Mouse (Mus musculus) T-helper 1 cell (primary cell): ENCODE data around the gene Kcnq5.

Experiments used
- in situ Hi-C: fragments of 300-600 bp; cut with MboI, MseI; formaldehyde crosslinking; loops from one replicate; pipeline ENCODE4 v1.15.1; 2025; ENCODE audit warnings: high pct_unique_total_duplicates

Gene Kcnq5

GRCm38 (mm10) chr1:21961251-21962082 is at the start of gene Kcnq5:
Kcnq5 (minus strand) TSS chr1:21961942.
- in situ Hi-C loops, result loop anchor here (10.0 kb wide), 1 partner anchor 497 kb away; no protein-coding TSS in a partner anchor

GRCm38 (mm10) chr1:21979755-21980154 is 18.0 kb upstream of the Kcnq5 start:
- in situ Hi-C loops, result no loop called here

GRCm38 (mm10) chr1:21979292-21979691 is 17.6 kb upstream of the Kcnq5 start:
- in situ Hi-C loops, result no loop called here

- in situ Hi-C loops, result loop anchor here (5.0 kb wide), 1 partner anchor 557 kb away; no protein-coding TSS in a partner anchor
Observed at GRCm38 (mm10) chr1:21974040-21974439, 12.3 kb upstream of the Kcnq5 start.

DNA sequence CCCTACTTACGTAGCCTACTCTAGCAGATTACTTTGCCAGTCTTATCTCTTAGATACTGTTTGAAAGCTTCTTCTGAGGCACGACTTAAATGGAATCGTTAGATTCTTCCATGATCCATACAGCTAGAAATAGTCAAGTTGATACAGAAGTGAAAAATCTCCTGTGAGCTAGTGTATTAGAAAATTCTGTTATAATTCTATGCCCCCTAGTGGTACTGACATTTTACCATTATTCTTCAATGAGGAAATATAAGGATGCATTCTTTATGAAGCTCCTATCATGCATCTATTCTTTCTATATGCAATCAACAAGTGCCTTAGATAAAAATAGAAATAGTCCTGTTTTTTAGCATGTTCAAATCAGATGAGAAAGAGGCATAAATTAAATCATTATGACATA is 5.4 kb upstream of the Kcnq5 start:
- in situ Hi-C loops, result loop anchor here (10.0 kb wide), 1 partner anchor 502 kb away; no protein-coding TSS in a partner anchor

- in situ Hi-C loops, result loop anchor here (10.0 kb wide), 1 partner anchor 498 kb away; no protein-coding TSS in a partner anchor
Observed at GRCm38 (mm10) chr1:21962896-21963864, 1.4 kb upstream of the Kcnq5 start.

- in situ Hi-C loops, result loop anchor here (10.0 kb wide), 1 partner anchor 497 kb away; no protein-coding TSS in a partner anchor
Observed at GRCm38 (mm10) chr1:21962083-21962471, 335 bp upstream of the Kcnq5 start.

- in situ Hi-C loops, result loop anchor here (10.0 kb wide), 1 partner anchor 496 kb away; no protein-coding TSS in a partner anchor
Observed at GRCm38 (mm10) chr1:21960421-21961250, 1.1 kb downstream of the Kcnq5 start.

DNA sequence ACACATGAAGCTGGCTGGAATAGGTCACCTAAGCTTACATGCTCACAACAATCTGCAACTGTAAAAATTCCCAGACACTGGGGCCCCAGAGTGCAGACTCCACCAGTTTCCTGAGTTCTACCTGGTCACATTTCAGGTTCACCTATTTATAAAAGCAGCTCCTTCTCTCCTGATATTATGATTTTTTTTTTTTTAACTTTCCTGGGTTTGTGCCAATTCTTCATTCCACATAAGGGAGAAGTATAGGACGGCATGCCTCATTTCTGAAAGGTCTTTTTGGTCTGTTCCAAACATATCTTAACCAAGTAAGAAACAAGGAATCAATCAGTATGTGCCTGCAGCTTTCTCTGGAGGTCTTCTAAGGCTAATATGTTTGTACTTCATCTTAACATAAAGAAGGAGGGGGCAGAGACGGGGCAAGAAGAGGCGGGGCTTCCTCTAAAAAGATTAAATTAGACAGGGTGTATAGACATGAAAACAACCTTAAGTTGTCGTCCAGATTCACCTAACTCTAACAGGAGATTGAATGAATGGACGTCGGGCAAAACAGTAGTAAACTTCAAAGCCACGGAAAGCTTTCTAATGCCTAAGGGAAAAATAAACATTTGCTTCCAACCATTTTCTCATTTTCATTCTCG is 2.0 kb downstream of the Kcnq5 start:
- in situ Hi-C loops, result loop anchor here (10.0 kb wide), 1 partner anchor 495 kb away; no protein-coding TSS in a partner anchor

DNA sequence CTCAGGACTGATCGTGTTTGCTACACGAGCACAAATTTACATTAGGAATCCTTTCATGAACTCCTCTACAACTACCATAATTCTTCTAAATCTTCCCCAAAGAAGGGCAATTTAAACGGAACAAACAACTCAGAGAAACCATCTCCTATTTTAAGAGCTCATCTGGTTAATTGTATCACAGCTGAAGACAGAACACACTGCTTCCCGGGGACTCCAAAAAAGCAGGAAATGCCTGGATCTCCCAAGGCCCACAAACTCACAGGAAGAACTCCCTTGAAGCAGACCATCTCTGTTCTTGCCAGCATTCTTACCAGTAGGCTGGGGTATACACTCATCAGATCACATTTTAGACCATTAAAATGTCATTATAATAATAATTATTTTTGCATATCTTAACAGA is 3.7 kb downstream of the Kcnq5 start:
- in situ Hi-C loops, result no loop called here

DNA sequence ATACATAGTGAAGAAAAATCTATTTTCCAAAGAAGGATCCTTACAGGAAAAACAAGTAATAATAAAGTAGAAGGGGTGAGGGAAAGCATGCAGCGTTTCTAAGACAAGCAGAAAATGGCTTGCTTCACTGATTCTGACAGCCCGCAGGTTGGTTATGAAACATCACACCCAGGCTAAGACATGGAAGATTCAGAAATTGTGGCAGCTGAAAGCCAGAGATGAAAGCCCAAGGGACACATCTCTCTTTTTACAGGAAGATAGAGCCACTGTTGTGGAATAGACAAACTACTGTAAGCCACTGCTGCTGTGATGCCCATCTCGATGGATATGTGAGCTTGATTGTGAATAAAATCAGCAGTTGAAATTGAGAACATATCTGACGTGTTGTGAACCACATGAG is 20.9 kb downstream of the Kcnq5 start:
- in situ Hi-C loops, result no loop called here

GRCm38 (mm10) chr1:21927182-21927581 is 34.6 kb downstream of the Kcnq5 start:
- in situ Hi-C loops, result no loop called here

DNA sequence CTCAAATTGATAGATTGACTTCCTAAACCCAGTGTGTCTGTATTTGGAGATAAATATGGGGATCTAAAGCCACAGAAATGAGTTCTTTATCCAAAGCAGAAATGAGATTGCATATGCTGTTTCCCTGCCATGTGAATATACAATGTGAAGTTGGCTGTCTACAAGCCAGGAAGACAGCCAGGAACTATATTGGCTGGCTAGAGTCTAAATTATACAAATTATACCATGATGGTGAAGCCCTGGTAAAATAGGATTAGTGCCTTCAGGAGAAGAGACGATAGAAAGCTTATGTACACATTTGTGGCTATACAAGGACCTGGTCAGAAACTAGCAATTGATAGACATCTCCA is 38.5 kb downstream of the Kcnq5 start:
- in situ Hi-C loops, result loop anchor here (25.0 kb wide), 1 partner anchor 1961 kb away; no protein-coding TSS in a partner anchor

GRCm38 (mm10) chr1:21922578-21923292 is 39.0 kb downstream of the Kcnq5 start:
- in situ Hi-C loops, result loop anchor here (25.0 kb wide), 1 partner anchor 1960 kb away; no protein-coding TSS in a partner anchor

DNA sequence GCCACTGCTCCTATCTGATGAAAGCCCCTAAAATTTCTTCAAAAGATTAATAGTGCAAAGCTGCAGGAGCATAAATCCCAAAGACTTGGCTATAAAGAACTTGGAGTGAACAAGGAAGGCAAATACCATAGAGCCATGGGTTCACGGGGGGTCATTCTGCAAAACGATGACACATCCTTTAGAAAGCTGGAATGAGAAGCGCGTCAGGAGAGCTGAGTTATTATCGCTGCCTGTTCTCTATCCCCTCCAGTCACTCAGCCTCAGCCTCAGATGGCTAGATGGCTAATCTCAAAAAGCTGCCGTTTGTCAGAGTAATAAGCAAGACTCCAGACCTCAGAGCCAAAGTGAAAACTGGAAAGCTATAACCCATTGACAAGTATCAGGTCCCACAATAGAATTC is 42.5 kb downstream of the Kcnq5 start:
- in situ Hi-C loops, result loop anchor here (25.0 kb wide), 1 partner anchor 1957 kb away; no protein-coding TSS in a partner anchor

- in situ Hi-C loops, result no loop called here
Observed at GRCm38 (mm10) chr1:21896067-21896719, 65.5 kb downstream of the Kcnq5 start.

DNA sequence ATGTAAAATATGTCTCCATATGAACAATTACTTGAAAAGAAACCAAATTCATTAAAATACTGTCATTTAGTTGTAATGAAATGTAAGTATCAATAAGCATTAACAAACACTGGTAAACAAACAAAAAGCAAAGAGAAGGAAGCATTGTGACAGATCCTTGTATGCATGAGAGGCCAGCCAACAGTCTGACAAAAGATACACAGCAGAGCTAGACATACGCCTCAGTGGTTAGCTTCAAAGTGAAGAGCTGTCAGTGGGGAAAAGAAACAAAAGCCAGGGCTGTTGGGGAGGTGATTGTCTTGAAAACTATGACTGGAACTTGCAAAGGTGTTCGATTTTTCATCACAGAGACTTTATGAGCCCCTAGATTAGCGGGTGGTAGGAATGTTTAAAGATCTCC is 78.0 kb downstream of the Kcnq5 start:
- in situ Hi-C loops, result no loop called here

- in situ Hi-C loops, result no loop called here
Observed at GRCm38 (mm10) chr1:21870889-21871288, 90.9 kb downstream of the Kcnq5 start.

DNA sequence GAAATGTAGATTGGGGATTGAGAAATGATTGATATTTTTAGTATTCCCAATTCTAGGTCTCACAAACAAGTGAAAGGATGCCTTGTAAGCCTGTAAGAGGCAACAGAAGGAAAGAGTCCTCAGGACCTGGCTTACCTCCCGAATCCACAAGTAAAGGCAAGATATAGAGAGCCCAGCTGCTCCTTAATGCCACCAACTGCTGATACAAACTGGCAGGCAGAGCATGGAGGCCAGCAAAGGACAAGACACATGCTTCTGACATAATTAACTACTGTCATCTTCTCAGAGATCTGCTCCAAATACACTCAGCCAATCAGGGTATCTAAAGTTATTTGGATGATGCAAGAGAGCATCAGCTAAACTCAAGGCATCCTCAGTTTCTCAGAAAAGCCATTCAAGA is 93.3 kb downstream of the Kcnq5 start:
- in situ Hi-C loops, result no loop called here
